Mouse (Mus musculus): ENCODE data around the gene Pramel4. TPM values are rescaled to one million over a fixed set of nuclear protein-coding genes. Genes with fewer than 3 reads are reported as not detected.

Gene Pramel4
- polyA plus RNA-seq (2014; fragmentation: Illumina TruSeq; extraction: RNeasy Lipid Tissue Mini Kit (QIAGEN cat#74804); ENCODE audit: low read depth, low replicate concordance): not detected

DNA sequence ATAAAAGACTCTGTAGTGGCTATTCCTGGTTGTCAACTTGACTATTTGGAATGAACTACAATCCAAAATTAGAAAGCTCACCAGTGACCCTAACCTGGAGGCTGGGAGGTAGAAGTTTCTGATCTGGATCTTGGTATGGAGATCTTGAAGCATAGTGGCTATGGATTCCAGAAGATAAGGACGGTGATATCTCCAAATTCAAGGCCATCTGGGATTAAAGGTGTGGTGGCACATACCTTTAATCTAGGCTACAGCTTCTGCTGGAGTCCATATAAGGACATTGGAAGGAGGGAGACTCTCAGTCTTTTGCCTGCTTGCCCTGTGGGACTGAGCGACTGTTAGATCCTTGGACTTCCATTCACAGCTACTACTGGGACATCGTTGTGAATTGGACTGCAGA lies at the start of gene Pramel4:
TSS of gene Pramel4 (plus strand) at position 301 of the 400 bp plus-strand sequence.

DNA sequence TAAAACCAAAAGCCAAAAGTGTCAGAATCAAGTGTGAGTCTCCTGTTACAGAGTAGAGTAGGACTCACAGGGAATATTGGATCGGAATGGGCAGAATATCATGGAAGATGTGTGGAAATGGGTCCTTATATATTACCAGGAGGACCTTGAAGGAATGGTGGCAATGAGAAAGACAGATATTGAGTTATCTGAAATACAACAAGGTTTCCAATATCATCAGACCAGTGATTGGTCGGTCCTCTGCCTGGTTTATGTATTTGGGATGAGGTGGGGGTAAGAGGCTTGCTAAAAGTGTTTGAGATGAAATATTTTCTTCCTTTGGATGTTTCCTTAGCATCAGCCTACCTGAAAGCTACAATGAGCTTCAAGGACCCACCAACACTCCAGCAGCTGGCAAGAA lies 47.2 kb downstream of the Pramel4 start, which contains the start of gene Gm13102:
TSS of gene Gm13102 (plus strand) at position 301 of the 400 bp plus-strand sequence.

Other genes starting within 250 kb of the Pramel4 start
- gene Gm13084, start 243.0 kb upstream of the Pramel4 start, polyA plus RNA-seq (2014; fragmentation: Illumina TruSeq; extraction: RNeasy Lipid Tissue Mini Kit (QIAGEN cat#74804); ENCODE audit: low read depth, low replicate concordance): not detected
- not detected for gene Gm13103, start 212.6 kb upstream of the Pramel4 start, polyA plus RNA-seq (2014; fragmentation: Illumina TruSeq; extraction: RNeasy Lipid Tissue Mini Kit (QIAGEN cat#74804); ENCODE audit: low read depth, low replicate concordance)
- not detected for gene Pramef6, start 158.7 kb upstream of the Pramel4 start, polyA plus RNA-seq (2014; fragmentation: Illumina TruSeq; extraction: RNeasy Lipid Tissue Mini Kit (QIAGEN cat#74804); ENCODE audit: low read depth, low replicate concordance)
- not detected for gene Pramef25, start 108.1 kb upstream of the Pramel4 start, polyA plus RNA-seq (2014; fragmentation: Illumina TruSeq; extraction: RNeasy Lipid Tissue Mini Kit (QIAGEN cat#74804); ENCODE audit: low read depth, low replicate concordance)
- not detected for gene Gm13101, start 92.2 kb upstream of the Pramel4 start, polyA plus RNA-seq (2014; fragmentation: Illumina TruSeq; extraction: RNeasy Lipid Tissue Mini Kit (QIAGEN cat#74804); ENCODE audit: low read depth, low replicate concordance)
- not detected for gene Pramef17, start 64.8 kb upstream of the Pramel4 start, polyA plus RNA-seq (2014; fragmentation: Illumina TruSeq; extraction: RNeasy Lipid Tissue Mini Kit (QIAGEN cat#74804); ENCODE audit: low read depth, low replicate concordance)
- not detected for gene Gm13102, start 47.3 kb downstream of the Pramel4 start, polyA plus RNA-seq (2014; fragmentation: Illumina TruSeq; extraction: RNeasy Lipid Tissue Mini Kit (QIAGEN cat#74804); ENCODE audit: low read depth, low replicate concordance)
- gene Oog3, start 103.5 kb downstream of the Pramel4 start, polyA plus RNA-seq (2014; fragmentation: Illumina TruSeq; extraction: RNeasy Lipid Tissue Mini Kit (QIAGEN cat#74804); ENCODE audit: low read depth, low replicate concordance): not detected
- gene Oog2, start 131.6 kb downstream of the Pramel4 start, polyA plus RNA-seq (2014; fragmentation: Illumina TruSeq; extraction: RNeasy Lipid Tissue Mini Kit (QIAGEN cat#74804); ENCODE audit: low read depth, low replicate concordance): not detected
- gene C87977, start 154.2 kb downstream of the Pramel4 start, polyA plus RNA-seq (2014; fragmentation: Illumina TruSeq; extraction: RNeasy Lipid Tissue Mini Kit (QIAGEN cat#74804); ENCODE audit: low read depth, low replicate concordance): not detected
- not detected for gene Pramel5, start 221.4 kb downstream of the Pramel4 start, polyA plus RNA-seq (2014; fragmentation: Illumina TruSeq; extraction: RNeasy Lipid Tissue Mini Kit (QIAGEN cat#74804); ENCODE audit: low read depth, low replicate concordance)

All from adrenal gland, adult 10 weeks (tissue).